Mouse (Mus musculus) heart, postnatal 10 days (tissue): ENCODE data around the gene Ten1. TPM values are rescaled to one million over a fixed set of nuclear protein-coding genes. Genes with fewer than 3 reads are reported as not detected.

Experiments used
- DNase-seq, 2 experiments: peaks; one replicate each; pipeline ENCODE4 v3.0.0; 2021
- intact Hi-C: fragments of 180-260 bp; cut with DNase I; formaldehyde crosslinking; loops from one replicate; pipeline ENCODE4 v1.15.1; 2025
- total RNA-seq, 2 experiments: library from RNA; stranded (reverse); gene quantifications; 2 replicates each; pipeline ENCODE4 v1.2.3; 2021

Ten1 gene
- total RNA-seq, 2 experiments from 2014 or later: 29.7 to 34.0 TPM

DNA sequence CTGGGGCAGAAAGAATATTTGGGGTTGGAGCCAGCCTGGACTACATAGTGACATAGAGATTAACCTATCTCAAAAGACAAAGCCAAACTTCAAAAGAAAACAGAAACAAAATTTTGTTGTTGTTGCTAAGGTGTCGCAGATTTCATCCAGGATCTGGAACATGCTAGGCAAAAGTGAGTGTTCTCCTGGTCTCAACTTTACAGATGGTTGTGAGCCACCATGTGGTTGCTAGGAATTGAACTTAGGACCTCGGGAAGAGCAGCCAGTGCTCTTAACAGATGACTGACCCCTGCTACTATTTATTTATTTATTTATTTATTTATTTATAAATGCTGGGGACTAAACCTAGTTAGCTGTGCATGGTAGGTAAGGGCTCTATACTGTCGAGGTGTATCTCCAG, 2.3 kb upstream of the Ten1 start:
- intact Hi-C loops: no loop called here

GRCm38 (mm10) chr11:116196866-116197583, 1.6 kb upstream of the Ten1 start:
- DNase-seq: no peak
- intact Hi-C loops: no loop called here

More for the DNA sequence above, 2.3 kb upstream of the Ten1 start:
- DNase-seq: no peak

DNA sequence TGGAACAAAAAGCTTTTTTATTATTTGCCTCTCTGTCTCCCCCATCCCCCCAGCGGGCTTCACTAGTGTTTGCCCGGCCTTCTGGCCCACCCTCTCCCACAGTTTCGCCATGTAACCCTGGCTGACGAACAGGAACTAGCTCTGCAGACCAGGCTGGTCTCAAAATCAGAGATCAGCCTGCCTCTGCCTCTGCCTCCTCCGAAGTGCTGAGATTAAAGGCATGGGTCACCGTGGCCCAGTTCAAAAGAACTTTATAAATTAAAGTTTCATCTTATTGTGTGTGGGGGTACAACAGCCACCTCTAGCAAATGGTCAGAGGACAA, 1.1 kb upstream of the Ten1 start:
- DNase-seq: no peak
- intact Hi-C loops: no loop called here

DNA sequence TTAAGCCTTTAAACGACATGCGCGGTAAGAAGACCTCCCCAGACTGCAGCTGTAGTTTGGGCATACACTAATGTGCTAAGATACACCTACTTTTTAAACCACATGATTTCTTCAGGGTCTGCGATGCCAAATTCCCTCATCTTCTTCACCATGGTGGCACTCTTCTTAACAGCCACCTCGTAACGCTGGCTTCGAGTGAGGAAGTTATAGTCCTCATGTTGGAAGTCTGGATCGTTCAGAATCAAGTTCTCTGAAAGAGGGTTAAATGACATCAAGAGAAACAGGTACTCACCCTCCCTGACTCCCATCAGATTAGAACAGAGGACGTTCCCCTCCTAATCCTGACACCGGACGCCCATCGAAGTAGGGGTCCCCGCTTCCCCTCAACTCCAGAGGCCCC, 523 bp upstream of the Ten1 start:
- no peak for DNase-seq
- intact Hi-C loops: loop anchor here (2.0 kb wide), 2 partner anchors 21 to 59 kb away; partner anchors contain the start of gene Mrpl38

- intact Hi-C loops: no loop called here
- DNase-seq: no peak
These were observed 2.5 kb downstream of the Ten1 start for GRCm38 (mm10) chr11:116201151-116201550.

DNA sequence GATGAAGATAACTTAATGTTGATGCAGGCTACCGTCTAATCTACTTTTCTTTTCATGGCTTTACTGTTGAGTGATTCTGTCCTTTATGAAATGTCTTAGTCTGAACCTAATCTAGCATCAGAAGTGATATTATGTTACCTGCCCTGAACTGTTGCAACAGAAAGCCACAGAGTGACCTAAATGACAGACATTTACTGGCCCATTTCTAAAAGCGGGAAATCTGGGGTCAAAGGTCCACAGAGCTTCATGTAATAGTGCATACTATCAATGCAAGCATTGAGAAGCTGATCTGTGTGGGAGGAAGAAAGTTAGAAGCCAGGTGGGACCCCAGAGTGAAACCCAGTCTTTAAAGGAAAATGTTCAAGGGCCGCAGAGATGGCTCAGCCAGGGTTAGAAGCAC, 4.5 kb downstream of the Ten1 start:
- intact Hi-C loops: no loop called here
- no peak for DNase-seq

DNA sequence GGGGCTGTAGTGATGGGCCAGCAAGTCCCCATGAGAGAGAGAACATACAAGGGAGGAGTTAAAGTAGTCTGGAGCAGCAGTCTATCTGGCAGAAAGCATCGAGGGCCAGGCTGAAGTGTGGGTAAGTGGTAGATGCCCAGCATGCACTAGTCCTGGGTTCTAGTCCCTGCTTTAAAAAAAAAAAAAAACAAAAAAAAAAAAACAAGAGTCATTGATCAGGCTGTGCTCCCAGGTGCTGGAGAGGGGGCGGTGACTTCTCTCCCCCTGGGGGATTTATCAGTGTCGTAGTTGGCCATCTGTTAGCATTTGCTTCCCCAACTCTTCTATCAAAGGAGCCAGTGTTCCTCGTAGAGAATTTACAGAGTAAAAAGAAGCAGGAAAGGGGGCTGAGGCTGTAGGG, 8.0 kb downstream of the Ten1 start:
- intact Hi-C loops: no loop called here
- DNase-seq: no peak

DNA sequence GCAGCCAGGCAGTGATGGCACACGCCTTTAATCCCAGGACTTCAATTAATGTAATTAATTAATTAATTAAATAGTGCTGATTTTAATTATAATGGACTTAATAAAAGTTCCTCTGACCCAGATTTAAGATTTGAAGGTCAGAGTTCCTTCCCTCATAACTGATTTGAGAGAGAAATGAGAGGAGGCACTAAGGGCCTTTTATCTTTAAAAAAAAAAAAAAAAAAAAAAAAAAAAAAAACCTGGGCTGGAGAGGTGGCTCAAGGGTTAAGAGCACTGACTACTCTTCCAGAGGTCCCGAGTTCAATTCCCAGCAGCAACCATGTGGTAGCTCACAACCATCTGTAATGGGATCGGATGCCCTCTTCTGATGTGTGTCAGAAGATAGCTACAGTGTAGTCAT, 10.0 kb downstream of the Ten1 start:
- intact Hi-C loops: no loop called here
- no peak for DNase-seq

- DNase-seq: no peak
These were observed 10.6 kb downstream of the Ten1 start for GRCm38 (mm10) chr11:116209257-116209656.

DNA sequence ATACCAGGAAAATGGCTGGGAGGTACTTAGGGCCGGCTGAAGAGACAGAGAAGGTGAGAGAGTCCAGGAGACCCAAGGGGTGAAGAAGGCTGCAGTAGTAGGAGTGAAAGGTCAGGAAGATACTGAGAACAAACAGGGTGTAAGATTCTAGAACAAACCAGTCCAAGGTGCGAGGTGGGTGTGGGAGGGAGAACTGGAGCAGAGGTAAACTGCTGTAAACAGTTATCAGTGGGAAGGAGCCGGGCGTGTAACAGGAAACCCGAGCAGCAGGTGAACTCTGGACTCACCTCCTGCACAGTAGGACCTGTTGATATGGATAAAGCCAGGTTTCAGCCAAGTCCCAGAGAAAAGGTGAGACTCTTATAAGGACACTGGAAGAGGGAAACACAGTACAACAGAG, 12.0 kb downstream of the Ten1 start:
- DNase-seq: no peak
- intact Hi-C loops: no loop called here

More at GRCm38 (mm10) chr11:116209257-116209656, 10.6 kb downstream of the Ten1 start:
- intact Hi-C loops: no loop called here

- DNase-seq: no peak
- intact Hi-C loops: no loop called here
These were observed 14.2 kb downstream of the Ten1 start for GRCm38 (mm10) chr11:116212847-116213246.

GRCm38 (mm10) chr11:116213877-116214510, 15.3 kb downstream of the Ten1 start:
- intact Hi-C loops: no loop called here
- DNase-seq: no peak

- DNase-seq: peak in 1 of 2 experiments; percentile 36
- intact Hi-C loops: no loop called here
These were observed 16.5 kb downstream of the Ten1 start for GRCm38 (mm10) chr11:116215181-116215580.

DNA sequence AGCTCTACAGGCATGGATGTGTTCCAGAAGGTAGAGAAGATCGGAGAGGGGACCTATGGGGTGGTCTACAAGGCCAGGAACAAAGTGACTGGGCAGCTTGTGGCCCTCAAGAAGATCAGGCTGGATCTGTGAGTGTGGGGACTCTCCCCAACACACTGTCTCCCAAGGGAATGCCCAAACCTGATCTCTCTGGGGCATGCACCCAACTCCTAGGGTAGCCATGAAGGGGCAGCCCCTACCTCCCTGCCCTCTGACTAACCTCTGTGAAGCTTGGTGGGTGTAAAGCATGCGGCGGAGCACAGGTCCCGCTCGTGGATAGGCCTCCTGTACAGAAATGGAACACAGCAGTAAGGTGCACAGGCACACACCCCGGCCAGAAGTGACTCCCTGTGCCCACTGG, 17.3 kb downstream of the Ten1 start:
- intact Hi-C loops: no loop called here
- DNase-seq: no peak

- intact Hi-C loops: no loop called here
- DNase-seq: no peak
These were observed 17.9 kb downstream of the Ten1 start for GRCm38 (mm10) chr11:116216549-116216948.

DNA sequence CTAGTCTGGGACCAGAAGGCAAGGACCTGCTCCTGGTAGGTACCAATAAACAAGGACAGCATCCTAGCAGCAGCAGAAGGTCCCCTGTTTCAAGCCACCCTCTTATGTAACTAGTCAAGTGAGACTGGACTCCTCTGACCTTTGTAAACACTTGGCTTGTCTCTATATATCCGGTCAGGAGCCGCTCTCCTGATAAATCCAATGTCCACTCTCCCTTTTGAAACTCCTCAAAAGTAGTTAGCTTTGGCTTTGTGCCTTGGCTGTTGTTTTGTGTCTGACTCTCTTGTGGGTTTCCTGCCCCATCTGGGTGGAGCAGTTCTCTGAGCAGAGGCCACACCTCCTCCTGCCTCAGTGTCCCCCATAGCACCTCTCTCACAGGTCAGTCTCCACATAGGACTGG, 19.6 kb downstream of the Ten1 start:
- intact Hi-C loops: loop anchor here (2.0 kb wide), 1 partner anchor 19 kb away; the partner anchor contains the start of genes Acox1 and Ten1
- DNase-seq: peak; percentile 67 to 70

- peak; percentile 93 to 95 for DNase-seq
- intact Hi-C loops: loop anchor here (2.0 kb wide), 1 partner anchor 20 kb away; the partner anchor contains the start of genes Acox1 and Ten1
These were observed 20.2 kb downstream of the Ten1 start for GRCm38 (mm10) chr11:116218737-116219400.

DNA sequence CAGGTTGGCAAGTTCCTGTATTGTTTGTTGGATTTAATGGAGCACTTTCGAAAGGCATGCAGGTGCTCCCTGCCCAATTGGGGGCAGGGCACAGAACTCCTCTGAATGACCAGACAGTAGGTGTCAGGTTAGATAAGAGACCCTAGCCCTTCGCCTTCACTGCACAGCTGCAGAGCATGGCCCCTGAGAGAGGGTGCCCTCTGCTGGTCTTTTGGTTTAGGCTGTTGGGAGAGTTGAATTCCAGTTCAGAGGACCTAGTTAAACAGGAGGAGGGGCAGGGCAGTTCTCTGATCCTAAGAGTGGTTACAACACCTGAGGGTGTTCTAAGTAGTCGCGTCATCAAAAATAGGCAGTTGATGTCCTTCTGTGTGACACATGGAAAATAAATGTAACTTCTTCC, 21.2 kb downstream of the Ten1 start:
- intact Hi-C loops: loop anchor here (1.0 to 5.0 kb wide), 3 partner anchors 21 to 133 kb away; partner anchors contain the start of genes Acox1, Ten1 and Wbp2
- peak; percentile 81 to 85 for DNase-seq

DNA sequence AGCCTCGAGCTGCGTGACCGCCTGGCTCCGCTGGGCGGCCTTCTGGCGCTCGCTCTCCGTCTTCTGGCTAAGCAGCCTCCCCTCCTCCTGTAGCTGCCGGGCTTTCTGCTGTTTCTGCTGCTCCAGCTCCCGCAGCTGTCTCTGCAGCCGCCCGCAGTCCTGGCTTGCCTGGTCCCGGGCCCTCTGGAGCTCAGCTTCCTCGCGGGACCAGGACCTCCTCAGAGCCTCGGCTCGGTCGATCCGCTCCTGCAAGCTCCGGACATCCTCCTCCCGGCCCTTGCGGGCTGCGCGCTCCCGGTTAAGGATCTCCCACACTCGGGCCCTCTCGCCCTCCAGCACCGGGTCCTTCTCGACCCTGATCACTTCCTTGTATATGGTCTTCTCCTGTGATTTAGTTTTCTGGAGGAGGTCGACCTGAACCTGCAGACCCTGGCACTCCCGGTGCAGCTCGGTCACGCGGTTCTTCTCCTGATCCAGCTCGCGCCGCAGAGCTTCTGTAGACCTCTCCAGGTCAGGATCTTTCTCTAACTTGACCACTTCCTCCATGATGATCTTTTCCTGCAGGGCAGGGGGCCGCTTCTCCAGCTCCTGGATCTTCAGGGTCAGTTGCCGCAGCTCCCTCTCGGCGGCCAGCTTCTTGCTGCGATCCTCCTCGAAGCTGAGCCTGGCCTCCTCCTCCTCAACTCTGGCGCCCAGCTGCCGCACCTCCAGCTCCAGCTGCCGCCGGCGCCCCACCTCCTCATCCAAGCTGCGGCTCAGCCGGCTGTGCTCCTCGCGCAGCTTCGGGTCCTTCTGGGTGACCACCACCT, 23.5 kb downstream of the Ten1 start:
- intact Hi-C loops: loop anchor here (5.0 kb wide), 1 partner anchor 135 kb away; the partner anchor contains the start of gene Wbp2
- peak; percentile 49 to 52 for DNase-seq

DNA sequence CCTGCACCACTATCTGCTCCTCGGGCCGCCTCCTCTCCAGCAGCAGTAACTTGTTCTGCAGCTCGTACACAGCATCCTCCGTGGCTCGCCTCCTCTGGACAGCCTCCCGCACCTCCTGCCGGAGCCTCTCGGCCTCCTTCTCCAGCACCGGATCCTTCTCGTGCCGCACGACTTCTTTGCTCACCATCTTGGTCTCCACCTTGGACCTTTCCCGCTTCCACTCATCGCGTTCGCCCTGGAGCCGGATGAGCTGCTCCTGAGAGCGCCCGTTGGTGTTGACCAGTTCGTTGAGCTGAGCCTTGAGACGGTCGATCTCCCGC, 24.0 kb downstream of the Ten1 start:
- intact Hi-C loops: loop anchor here (5.0 kb wide), 1 partner anchor 135 kb away; the partner anchor contains the start of gene Wbp2
- no peak for DNase-seq

GRCm38 (mm10) chr11:116226414-116226813, 27.8 kb downstream of the Ten1 start:
- DNase-seq: peak; percentile 82 to 92
- intact Hi-C loops: loop anchor here (2.0 to 5.0 kb wide), 3 partner anchors 68 to 236 kb away; no protein-coding TSS in a partner anchor
